Mouse (Mus musculus) midbrain, embryonic 10.5 days (tissue): Measurements from ENCODE around the gene Emcn. TPM values are rescaled to one million over a fixed set of nuclear protein-coding genes. Genes with fewer than 3 reads are reported as not detected.

Source experiments
- DNase-seq: peaks from one replicate; pipeline ENCODE4 v3.0.0-alpha.2; 2017; ENCODE audit warnings: low spot score
- H3K27ac ChIP-seq: fragments of 300-500 bp; sonication (generic); replicated peaks from 2 replicates; pipeline ENCODE4 v1.5.1; 2016; ENCODE audit warnings: mild to moderate bottlenecking
- H3K27me3 ChIP-seq: fragments of 300-500 bp; sonication (generic); 2 replicates; pipeline ENCODE4 v1.6.1; 2016; ENCODE audit warnings: low read depth, mild to moderate bottlenecking; ENCODE audit not compliant: poor library complexity, severe bottlenecking
- H3K36me3 ChIP-seq: fragments of 300-500 bp; sonication (generic); 2 replicates; pipeline ENCODE4 v1.6.1; 2016; ENCODE audit warnings: mild to moderate bottlenecking, moderate library complexity
- H3K4me1 ChIP-seq: fragments of 300-500 bp; sonication (generic); 2 replicates; pipeline ENCODE4 v1.6.1; 2016
- H3K4me3 ChIP-seq: fragments of 300-500 bp; sonication (generic); 2 replicates; pipeline ENCODE4 v1.5.1; 2016; ENCODE audit warnings: mild to moderate bottlenecking, moderate library complexity
- H3K9me3 ChIP-seq: fragments of 300-500 bp; sonication (generic); replicated peaks from 2 replicates; pipeline ENCODE4 v1.6.1; 2016; ENCODE audit warnings: mild to moderate bottlenecking
- WGBS: fragments of 180-500 bp; shearing (Covaris S2); methylation state at CpG from one replicate; pipeline ENCODE4 v1.1.7; 2016; 5-methylcytosine and 5-hydroxymethylcytosine counted together
- polyA plus RNA-seq: library from polyadenylated mRNA; unstranded; fragments of >200 nt; fragmentation: Nextera tagmentation; extraction: Ambion mirVana; gene quantifications from 2 replicates; pipeline ENCODE4 v1.2.1, GENCODE M21; 2016

Gene Emcn
- polyA plus RNA-seq, 1 experiment from 2014 or later, result 26.6 TPM

- Histone ChIP-seq H3K4me1 (no peaks in the 10 kb centered on the region), H3K36me3 (no peaks in the 10 kb centered on the region), H3K27ac (no peak overlapping the region), H3K4me3 (no peak overlapping the region), H3K9me3 (no peaks in the 10 kb centered on the region), H3K27me3 (no peaks in the 10 kb centered on the region)
- DNase-seq, result no peak
- 76% methylated on average over 4 of the region's 4 CpGs for WGBS
Observed at GRCm38 (mm10) chr3:137464902-137465629, 124.2 kb downstream of the Emcn start.

- H3K9me3 ChIP-seq, result no peaks in the 10 kb centered on the region
- no peak overlapping the region for H3K27ac ChIP-seq
- no peaks in the 10 kb centered on the region for H3K4me1 ChIP-seq
- no peak for DNase-seq
- no peak overlapping the region for H3K4me3 ChIP-seq
- no peaks in the 10 kb centered on the region for H3K36me3 ChIP-seq
- no peaks in the 10 kb centered on the region for H3K27me3 ChIP-seq
- 79% methylated on average over 4 of the region's 4 CpGs for WGBS
Observed at GRCm38 (mm10) chr3:137465953-137466352, 125.1 kb downstream of the Emcn start.

- DNase-seq, result no peak
- H3K9me3 ChIP-seq, result no peaks in the 10 kb centered on the region
- no peak overlapping the region for H3K4me3 ChIP-seq
- no peaks in the 10 kb centered on the region for H3K4me1 ChIP-seq
- no peak overlapping the region for H3K27ac ChIP-seq
- no peaks in the 10 kb centered on the region for H3K27me3 ChIP-seq
- 93% methylated on average over 4 of the region's 4 CpGs for WGBS
- no peaks in the 10 kb centered on the region for H3K36me3 ChIP-seq
Observed at GRCm38 (mm10) chr3:137466766-137467165, 125.9 kb downstream of the Emcn start.

GRCm38 (mm10) chr3:137467386-137467785 lies 126.5 kb downstream of the Emcn start:
- H3K4me3 ChIP-seq, result no peak overlapping the region
- no peaks in the 10 kb centered on the region for H3K36me3 ChIP-seq
- no peaks in the 10 kb centered on the region for H3K27me3 ChIP-seq
- no peak for DNase-seq
- H3K4me1 ChIP-seq, result no peaks in the 10 kb centered on the region
- no peak overlapping the region for H3K27ac ChIP-seq
- 84% methylated on average over 1 of the region's 1 CpGs for WGBS
- no peaks in the 10 kb centered on the region for H3K9me3 ChIP-seq

GRCm38 (mm10) chr3:137472145-137472544 lies 131.3 kb downstream of the Emcn start:
- H3K27ac ChIP-seq, result no peak overlapping the region
- no peaks in the 10 kb centered on the region for H3K27me3 ChIP-seq
- WGBS, result 53% methylated on average over 1 of the region's 1 CpGs
- 0 out of 2 replicates have a peak, but pooled peaks cover 3% of the 10 kb centered on the region for H3K4me1 ChIP-seq
- DNase-seq, result no peak
- H3K9me3 ChIP-seq, result no peaks in the 10 kb centered on the region
- H3K4me3 ChIP-seq, result no peak overlapping the region
- H3K36me3 ChIP-seq, result no peaks in the 10 kb centered on the region

GRCm38 (mm10) chr3:137479761-137480339 lies 139.0 kb downstream of the Emcn start:
- Histone ChIP-seq H3K9me3 (no peaks in the 10 kb centered on the region), H3K27me3 (no peaks in the 10 kb centered on the region), H3K27ac (no peak overlapping the region), H3K4me3 (no peak overlapping the region), H3K4me1 (peaks cover 15% of the 10 kb centered on the region), H3K36me3 (no peaks in the 10 kb centered on the region)
- peak; percentile 14 for DNase-seq
- 58% methylated on average over 7 of the region's 7 CpGs for WGBS

- H3K4me1 ChIP-seq, result peaks cover 15% of the 10 kb centered on the region
- no peaks in the 10 kb centered on the region for H3K9me3 ChIP-seq
- H3K36me3 ChIP-seq, result no peaks in the 10 kb centered on the region
- DNase-seq, result no peak
- no peak overlapping the region for H3K27ac ChIP-seq
- no peaks in the 10 kb centered on the region for H3K27me3 ChIP-seq
- H3K4me3 ChIP-seq, result no peak overlapping the region
Observed at GRCm38 (mm10) chr3:137481157-137481556, 140.3 kb downstream of the Emcn start.
